Mouse (Mus musculus) brain, adult 10 weeks (tissue): ENCODE data around the gene Nudc. TPM values are rescaled to one million over a fixed set of nuclear protein-coding genes. Genes with fewer than 3 reads are reported as not detected.

ENCODE experiments used
- polyA plus RNA-seq: library from polyadenylated mRNA; stranded (reverse); fragments of 350-450 nt; fragmentation: Illumina TruSeq; extraction: RNeasy Lipid Tissue Mini Kit (QIAGEN cat#74804); gene quantifications from one replicate; pipeline ENCODE4 v1.2.3, GENCODE M21; 2015; ENCODE audit warnings: low read depth, low replicate concordance

Gene Nudc
- 177 TPM for polyA plus RNA-seq

DNA sequence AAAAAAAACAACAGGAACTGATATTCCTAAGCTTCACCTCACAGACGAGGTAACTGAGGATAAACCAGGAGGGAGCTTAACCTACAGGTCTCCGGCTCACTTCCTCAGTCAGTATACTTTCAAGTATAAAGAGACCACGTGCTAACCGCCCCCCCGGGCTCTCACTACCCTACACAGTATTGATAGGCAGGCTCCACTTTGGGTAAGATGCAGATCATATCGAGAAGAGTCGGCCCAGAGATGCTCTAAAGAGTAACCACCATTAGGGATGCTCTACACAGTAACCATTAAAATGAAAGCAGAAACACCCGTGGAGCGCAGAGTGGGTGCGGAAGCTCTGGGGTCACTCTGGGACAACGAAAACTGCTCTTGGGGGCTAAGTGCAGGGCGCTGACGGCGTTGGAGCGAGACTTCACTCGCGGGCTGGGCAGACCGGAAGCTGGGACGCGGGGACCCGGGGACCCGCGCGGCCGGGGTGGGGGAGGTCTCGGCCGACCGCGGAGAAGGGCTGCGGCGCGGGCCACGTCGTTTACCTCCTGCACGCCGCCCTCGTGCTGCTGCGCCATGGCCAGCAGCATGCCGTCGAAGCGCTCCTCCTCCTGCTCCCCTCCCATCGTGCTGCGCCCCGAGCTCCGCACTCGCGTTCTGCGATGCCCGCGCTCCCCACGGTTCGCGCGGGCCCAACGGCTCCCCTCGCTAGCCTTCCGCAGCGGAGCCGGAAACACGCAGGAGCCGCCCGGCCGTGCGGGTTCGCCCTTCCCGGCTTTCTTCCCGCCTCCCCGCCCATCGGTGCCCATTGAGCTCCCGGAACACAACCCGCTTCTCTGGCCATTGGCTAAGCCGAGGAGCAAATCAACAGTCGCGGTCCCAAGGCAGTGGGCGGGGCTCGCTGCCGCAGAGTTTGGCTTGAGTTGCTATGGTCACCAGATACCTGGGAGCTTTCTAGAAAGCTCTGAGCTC lies at the start of gene Nudc:
Gene Nudc, minus strand, starts transcription at position 725 of the 960 bp plus-strand sequence.

DNA sequence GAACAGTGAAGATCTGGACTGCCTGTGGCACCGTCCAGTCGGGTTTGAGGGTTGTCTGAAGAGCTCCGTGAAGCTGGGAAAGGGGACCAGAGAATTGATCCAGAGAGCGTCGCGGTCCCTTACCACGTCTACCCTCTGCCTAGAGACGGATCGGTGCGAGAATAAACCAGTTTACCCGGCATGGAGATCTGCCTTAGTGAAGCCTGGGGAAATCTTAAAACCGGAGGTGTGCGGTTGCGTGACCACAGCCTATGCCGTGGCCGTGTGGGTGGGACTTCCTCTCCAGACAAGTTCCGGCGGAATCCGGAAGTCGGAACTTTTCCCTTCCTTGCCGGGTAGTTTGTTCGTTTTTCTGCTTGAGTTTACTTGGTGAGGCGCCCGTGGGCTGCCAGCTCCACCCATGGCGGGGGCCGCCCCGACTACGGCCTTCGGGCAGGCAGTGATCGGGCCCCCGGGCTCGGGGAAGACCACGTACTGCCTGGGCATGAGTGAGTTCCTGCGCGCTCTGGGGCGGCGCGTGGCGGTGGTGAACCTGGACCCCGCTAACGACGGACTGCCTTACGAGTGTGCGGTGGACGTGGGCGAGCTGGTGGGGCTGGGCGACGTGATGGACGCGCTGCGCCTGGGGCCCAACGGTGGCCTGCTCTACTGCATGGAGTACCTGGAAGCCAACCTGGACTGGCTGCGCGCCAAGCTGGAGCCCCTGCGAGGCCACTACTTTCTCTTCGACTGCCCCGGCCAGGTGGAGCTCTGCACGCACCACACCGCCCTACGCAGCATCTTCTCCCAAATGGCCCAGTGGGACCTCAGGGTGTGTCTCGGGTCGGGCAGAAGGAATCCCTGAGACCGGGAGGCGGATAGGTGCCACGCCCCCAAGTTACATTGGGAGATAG lies 38.5 kb upstream of the Nudc start, which contains the start of gene Gpn2:
Gene Gpn2, plus strand, starts transcription at position 304 of the 893 bp plus-strand sequence.

DNA sequence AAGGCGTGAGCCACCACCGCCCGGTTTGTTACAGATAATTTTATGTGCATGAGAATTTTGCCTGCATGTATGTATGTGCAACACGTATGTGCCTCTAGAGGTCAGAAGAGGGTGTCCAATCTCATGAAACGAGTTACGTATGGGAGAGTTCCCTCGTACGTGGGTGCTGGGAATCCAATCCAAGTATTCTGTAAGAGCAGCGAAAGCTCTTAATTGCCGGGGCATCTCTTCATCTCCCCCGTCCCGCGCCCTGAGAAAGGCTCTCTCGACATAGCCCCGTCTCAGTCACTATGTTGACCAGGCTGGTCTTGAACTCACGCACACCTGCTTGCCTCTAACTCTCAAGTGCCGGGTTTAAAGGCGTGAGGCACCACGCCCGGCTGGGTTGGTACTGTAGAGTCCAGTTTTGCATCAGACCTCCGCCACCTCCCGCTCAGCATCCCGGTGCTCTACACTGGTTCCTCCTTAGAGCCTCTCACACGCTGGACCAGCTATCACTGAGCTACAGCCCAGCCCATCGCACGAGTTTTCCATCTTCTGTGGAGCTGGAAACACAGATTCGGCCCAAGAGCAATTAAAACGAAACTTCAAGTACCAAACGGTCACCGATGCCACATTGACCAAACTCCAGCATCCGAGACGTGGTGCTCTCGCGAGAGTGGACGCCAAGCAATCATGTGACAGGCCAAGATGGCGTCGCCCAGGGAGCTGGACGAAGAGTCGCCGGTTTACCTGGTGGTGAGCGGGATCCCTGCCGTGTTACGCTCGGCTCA lies 28.5 kb upstream of the Nudc start, which contains the start of gene Gpatch3:
Gene Gpatch3, plus strand, starts transcription at position 676 of the 773 bp plus-strand sequence.

DNA sequence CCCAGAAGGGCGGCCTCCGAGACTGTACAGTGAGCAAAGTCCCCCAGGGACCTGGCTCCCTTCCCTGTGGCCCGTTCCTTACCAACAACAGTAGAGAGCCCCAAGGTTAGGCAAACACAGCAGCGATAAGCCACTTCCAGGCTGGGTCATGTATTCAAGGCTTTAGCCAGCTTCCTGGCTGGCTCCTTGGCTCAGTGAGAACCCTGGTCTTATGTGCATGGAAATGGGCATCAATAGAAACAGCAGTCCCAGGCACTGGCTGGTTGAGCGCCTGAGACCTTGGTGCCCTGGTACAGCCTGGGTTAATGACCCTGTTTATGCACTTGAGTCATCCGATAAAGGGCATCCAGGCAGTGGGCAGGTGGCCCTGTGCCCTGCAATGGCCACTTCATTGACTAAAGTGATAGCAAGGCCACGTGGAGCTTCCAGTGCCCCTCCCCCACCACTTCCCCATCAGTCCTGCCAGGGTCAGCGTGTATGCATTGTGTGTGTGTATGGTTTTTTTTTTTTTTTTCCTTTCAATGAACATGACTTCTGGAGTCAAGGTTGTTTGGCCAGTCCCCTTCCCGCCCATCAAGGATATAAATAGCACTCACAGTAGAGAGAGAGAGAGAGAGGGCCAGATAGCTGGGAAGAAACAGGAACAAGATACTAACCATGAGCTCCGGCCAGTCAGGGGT lies 7.1 kb upstream of the Nudc start, which contains the start of gene Nr0b2:
Gene Nr0b2, plus strand, starts transcription at position 609 of the 680 bp plus-strand sequence.

DNA sequence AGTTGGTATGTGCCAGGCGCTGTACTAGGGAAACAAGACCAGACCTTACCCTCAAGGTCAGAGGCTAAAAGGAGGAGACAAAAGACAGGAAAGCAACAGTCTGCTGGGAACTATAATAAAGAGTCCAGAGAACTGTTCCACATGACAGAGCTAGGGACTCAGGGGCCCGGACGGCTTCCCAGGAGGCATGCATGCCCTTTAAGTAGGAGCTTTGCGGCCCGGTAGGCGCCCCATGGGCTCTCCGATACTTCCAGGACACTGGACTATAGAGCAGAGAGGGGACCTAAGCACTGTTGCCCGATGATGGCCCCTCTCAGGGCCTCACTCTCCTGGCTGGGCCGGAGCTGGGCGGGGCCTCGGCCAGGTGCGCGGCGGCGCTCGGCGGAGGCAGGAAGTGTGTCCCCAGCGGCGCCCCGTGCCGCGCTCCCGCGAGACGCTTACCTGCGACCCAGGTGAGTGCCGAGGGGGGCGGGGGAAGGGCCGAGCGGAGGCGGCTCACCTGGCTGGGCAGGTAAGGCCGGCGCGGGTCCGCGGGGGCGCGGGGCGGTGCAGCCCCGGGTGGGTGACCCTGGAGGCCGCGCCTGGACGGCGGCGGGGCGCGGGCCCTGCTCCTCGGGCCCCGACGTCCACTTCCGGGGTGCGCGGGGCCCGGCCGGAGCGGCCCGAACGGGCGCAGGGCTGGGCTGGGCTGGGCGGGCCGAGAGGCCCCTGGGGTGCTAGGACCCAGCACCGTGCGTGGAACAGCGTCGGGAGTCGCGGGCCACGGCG lies 27.0 kb downstream of the Nudc start, which contains the start of gene Kdf1:
Gene Kdf1, plus strand, starts transcription at position 363 of the 768 bp plus-strand sequence.

DNA sequence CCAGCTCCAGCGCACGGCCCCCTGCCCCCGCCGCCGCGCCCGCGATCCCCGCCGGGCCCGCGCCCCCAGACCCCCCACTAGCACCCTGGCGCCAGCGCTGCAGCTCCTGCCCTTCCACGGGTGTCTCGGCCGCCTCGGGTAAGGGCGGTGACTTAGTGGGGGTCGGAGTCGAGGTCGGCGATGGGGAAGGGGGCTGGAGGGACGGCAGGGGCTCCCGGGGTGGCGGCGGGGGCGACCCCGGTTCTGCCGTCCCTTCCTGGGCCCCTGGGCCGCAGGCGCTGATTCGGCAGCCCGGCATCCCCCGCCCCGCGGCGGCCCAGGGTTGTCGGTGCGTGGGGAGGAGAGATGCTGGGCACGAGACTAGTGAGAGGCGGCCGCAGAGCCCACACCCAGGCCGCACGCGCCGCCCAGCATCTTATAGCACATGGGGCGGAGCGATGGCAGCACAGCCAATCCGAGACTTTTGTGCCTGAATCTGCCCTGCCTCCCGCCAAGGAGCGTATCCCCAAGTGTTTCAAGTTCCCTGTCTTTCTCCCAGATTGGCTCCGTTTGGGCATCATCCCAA lies 47.6 kb downstream of the Nudc start, which contains the start of gene Trnp1:
Gene Trnp1, minus strand, starts transcription at position 391 of the 565 bp plus-strand sequence.

Other genes starting within 250 kb of the Nudc start
- gene Wdtc1, start 192.5 kb downstream of the Nudc start, polyA plus RNA-seq, result 36.3 TPM
- 30.9 TPM for gene Slc9a1, start 176.3 kb downstream of the Nudc start, polyA plus RNA-seq
- gene Tent5b, start 65.9 kb downstream of the Nudc start, polyA plus RNA-seq, result not detected
- gene Trnp1, start 47.4 kb downstream of the Nudc start, polyA plus RNA-seq, result 286 TPM
- gene Kdf1, start 27.0 kb downstream of the Nudc start, polyA plus RNA-seq, result 0.27 TPM
- not detected for gene Nr0b2, start 7.4 kb upstream of the Nudc start, polyA plus RNA-seq
- gene Gpatch3, start 28.7 kb upstream of the Nudc start, polyA plus RNA-seq, result 7.6 TPM
- gene Gpn2, start 38.4 kb upstream of the Nudc start, polyA plus RNA-seq, result 11.5 TPM
- gene Sfn, start 56.2 kb upstream of the Nudc start, polyA plus RNA-seq, result 1.0 TPM
- 37.2 TPM for gene Zdhhc18, start 104.2 kb upstream of the Nudc start, polyA plus RNA-seq
- gene Pigv, start 126.7 kb upstream of the Nudc start, polyA plus RNA-seq, result 6.7 TPM
- 31.9 TPM for gene Arid1a, start 210.8 kb upstream of the Nudc start, polyA plus RNA-seq